Mouse (Mus musculus) kidney, embryonic 15.5 days (tissue): ENCODE data around the gene Il9r. TPM values are rescaled to one million over a fixed set of nuclear protein-coding genes. Genes with fewer than 3 reads are reported as not detected.

Source experiments
- ATAC-seq: fragments of 200-750 bp; cut with Nextera tagmentation; replicated peaks from 2 replicates; pipeline ENCODE4 v1.8.0; 2017; ENCODE audit warnings: moderate TSS enrichment; ENCODE audit not compliant: low FRiP score
- H3K27ac ChIP-seq: fragments of 300-500 bp; sonication (generic); 2 replicates; pipeline ENCODE4 v1.5.1; 2015; ENCODE audit warnings: mild to moderate bottlenecking, inconsistent platforms
- H3K27me3 ChIP-seq: fragments of 300-500 bp; sonication (generic); 2 replicates; pipeline ENCODE4 v1.6.1; 2015; ENCODE audit warnings: inconsistent platforms
- H3K36me3 ChIP-seq: fragments of 300-500 bp; sonication (generic); 2 replicates; pipeline ENCODE4 v1.6.1; 2015; ENCODE audit warnings: inconsistent platforms
- H3K4me1 ChIP-seq: fragments of 300-500 bp; sonication (generic); 2 replicates; pipeline ENCODE4 v1.6.1; 2015; ENCODE audit warnings: inconsistent platforms
- H3K4me2 ChIP-seq: fragments of 300-500 bp; sonication (generic); 2 replicates; pipeline ENCODE4 v1.6.1; 2015; ENCODE audit warnings: moderate library complexity, mild to moderate bottlenecking, inconsistent platforms
- H3K4me3 ChIP-seq: fragments of 300-500 bp; sonication (generic); replicated peaks from 2 replicates; pipeline ENCODE4 v1.5.1; 2015; ENCODE audit warnings: mild to moderate bottlenecking, inconsistent platforms
- H3K9ac ChIP-seq: fragments of 300-500 bp; sonication (generic); 2 replicates; pipeline ENCODE4 v1.6.1; 2015; ENCODE audit warnings: mild to moderate bottlenecking, inconsistent platforms
- H3K9me3 ChIP-seq: fragments of 300-500 bp; sonication (generic); replicated peaks from 2 replicates; pipeline ENCODE4 v1.6.1; 2016; ENCODE audit warnings: inconsistent platforms
- WGBS: fragments of 180-500 bp; shearing (Covaris S2); methylation state at CpG from one replicate; pipeline ENCODE4 v1.1.7; 2015; ENCODE audit warnings: mixed read lengths; 5-methylcytosine and 5-hydroxymethylcytosine counted together
- polyA plus RNA-seq: library from polyadenylated mRNA; unstranded; fragments of >200 nt; fragmentation: Nextera tagmentation; extraction: Ambion mirVana; gene quantifications from 2 replicates; pipeline ENCODE4 v1.2.1, GENCODE M21; 2015

Gene Il9r
- polyA plus RNA-seq, 1 experiment from 2014 or later, result not detected

DNA sequence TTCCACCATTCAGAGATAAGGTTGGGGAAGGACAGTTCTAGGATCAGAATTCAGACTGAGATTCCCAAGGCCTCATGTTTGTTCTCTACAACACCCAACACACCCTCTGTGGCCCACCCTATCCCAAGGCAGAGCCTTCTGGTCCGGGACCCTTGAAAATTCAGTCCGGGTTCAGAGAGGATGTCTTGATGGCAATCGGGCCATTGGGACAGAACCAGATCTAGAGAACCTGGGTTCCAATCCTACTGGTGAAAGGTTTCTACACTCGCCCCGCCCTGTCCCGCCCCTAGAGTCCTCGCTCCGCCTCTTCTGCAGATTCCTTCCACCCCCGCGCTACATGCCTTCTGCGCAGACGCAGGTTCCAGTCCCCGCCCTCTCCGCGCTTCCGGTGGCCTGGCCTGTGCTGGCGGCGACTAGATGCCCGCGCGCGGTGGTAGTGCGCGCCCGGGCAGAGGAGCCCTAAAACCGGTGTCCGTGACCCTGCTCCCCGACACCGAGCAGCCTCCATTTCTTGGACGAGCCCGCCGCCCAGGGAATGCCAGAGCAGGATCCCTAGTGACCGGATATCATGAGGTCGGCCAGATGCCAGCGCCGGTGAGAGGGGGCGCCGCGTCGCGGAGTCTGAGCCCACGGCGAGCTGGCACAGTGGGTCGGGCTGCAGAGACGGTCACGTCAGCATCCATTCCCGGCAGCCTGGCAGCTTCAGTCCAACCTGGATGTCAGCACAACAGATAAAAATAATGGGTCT, 26.2 kb upstream of the Il9r start, which contains the start of gene Mpg:
Gene Mpg, plus strand, starts transcription at position 382 of the 748 bp plus-strand sequence.
- H3K9me3 ChIP-seq, result no peaks in the 10 kb centered on the region
- peak within 1 kb of the TSS; percentile 76 for H3K9ac ChIP-seq
- H3K36me3 ChIP-seq, result peaks cover 29% of the 10 kb centered on the region
- peak; percentile 76 for ATAC-seq
- H3K4me3 ChIP-seq, result peak within 1 kb of the TSS; percentile 79
- peak within 1 kb of the TSS; percentile 92 for H3K27ac ChIP-seq
- peak within 1 kb of the TSS; percentile 81 for H3K4me2 ChIP-seq
- no peaks in the 10 kb centered on the region for H3K27me3 ChIP-seq
- peaks cover 61% of the 10 kb centered on the region for H3K4me1 ChIP-seq
- 4% methylated on average over 47 of the region's 47 CpGs for WGBS

DNA sequence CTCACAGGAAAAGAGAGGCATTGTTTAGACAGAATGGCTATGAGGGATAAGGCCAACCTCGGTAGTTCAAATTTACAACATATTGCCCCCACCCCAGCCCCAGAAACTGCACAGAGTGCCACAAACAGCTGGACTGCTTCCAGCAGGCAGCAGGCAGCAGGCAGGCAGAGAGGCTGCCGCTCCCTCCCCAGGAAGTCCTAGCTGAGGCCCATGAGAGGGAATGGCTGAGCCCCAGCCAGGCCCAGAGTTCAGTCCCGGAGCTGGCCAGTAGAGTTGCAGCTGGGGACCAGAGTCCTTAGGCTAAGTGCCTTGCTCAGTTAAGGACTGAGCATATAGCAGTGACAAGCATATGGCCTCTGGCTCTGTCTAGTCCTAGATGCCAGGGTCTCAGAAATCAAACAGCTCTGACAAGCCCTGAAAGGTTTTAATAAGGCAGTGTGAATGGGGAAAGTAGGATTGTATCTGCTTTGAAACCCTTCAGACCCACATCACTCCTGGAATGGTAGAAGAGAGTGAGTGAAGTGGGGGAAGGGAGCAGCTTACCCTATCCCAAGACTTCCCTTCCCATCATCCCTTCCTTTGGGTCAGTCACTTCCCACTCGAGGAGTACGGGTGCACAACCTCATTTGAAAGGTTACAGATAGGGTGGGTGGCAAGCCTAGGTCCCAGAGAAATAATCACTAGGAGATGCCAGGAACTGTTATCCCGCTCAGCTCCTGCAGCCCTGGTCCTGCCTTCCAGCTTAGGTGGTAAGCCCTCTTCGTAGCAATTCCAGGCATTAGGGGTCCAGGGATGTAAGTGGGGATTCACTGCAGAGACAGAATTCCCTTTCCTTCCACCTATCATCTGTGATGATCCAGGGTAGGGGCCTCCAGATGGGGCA, 25.4 kb upstream of the Il9r start:
- peaks cover 21% of the 10 kb centered on the region for H3K36me3 ChIP-seq
- H3K27me3 ChIP-seq, result no peaks in the 10 kb centered on the region
- 49% methylated on average over 7 of the region's 7 CpGs for WGBS
- no peaks in the 10 kb centered on the region for H3K9me3 ChIP-seq
- no peak overlapping the region for H3K9ac ChIP-seq
- H3K4me1 ChIP-seq, result peaks cover 69% of the 10 kb centered on the region
- H3K4me3 ChIP-seq, result no peak overlapping the region
- H3K4me2 ChIP-seq, result peak overlapping the region; percentile 81
- no peak for ATAC-seq
- peak overlapping the region; percentile 92 for H3K27ac ChIP-seq

DNA sequence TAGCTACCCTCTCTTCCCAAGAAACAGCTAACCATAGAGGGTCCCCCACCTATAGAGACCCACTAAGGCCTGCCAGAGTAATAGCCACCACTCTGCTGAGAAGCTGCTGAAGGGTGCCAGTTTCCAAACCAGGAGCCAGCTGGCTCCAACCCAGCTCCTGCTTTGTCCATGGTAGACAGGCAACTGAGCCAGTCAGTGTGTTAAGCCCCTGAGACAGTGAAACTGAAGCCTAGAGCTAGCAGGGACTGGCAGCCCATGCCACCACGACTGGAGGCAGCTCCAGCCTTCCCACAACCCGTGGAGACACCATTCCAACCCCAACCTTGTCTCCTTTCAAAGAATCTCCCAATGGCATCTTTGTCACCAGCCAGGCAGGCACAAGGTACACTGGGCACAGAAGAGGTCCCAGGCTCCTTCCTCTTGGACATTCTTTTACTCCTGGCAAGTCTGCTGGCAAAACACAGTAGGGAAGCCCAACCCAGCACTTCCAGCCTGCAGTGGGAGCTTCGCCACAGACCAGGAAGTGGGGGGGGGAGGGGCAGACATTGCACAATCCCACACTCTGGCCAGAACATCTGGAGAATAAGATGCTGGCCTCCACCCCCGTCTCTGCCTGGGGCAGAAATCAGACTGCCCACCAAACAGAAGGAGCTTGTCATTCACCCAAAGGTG, 24.5 kb upstream of the Il9r start:
- Histone ChIP-seq H3K27me3 (no peaks in the 10 kb centered on the region), H3K9me3 (no peaks in the 10 kb centered on the region), H3K4me3 (no peak overlapping the region), H3K36me3 (peaks cover 12% of the 10 kb centered on the region), H3K4me2 (peak overlapping the region; percentile 17), H3K27ac (peak overlapping the region; percentile 92), H3K9ac (no peak overlapping the region), H3K4me1 (peaks cover 78% of the 10 kb centered on the region)
- WGBS, result 24% methylated on average over 4 of the region's 4 CpGs
- ATAC-seq, result no peak

DNA sequence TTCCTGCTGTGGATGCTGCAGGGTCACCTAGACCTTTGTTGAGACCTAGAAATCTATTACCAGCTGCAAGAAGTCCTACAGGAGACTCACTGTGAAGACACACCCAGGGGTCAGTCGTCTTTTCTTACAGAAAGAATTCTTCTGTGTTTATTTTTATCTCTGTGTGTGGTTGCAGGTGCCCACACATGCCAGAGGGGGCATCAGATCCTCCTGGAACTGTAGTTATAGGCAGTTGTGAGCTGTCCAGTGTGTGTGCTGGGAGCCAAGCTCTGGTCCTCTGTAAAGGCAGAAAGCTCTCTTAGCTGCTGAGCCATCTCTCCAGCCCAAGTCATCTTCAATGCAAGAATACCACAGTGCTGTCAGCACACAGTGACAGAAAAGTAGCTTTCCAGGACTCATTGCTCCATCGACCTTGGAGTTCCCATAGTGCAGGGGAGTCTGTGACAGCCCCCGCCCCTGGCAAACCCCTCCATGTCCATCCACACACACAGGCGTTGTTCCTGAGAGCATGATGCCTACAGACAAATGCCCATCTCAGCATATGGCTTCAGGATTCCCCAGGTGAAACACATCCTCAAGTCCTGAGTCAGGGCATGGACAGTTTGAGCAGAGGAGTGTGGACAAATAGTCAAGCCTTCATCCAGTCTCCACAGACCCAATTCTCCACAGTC, 23.4 kb upstream of the Il9r start:
- 69% methylated on average over 4 of the region's 4 CpGs for WGBS
- H3K27ac ChIP-seq, result peak overlapping the region; percentile 98; the same call in 1 of the 2 replicates
- H3K9me3 ChIP-seq, result no peaks in the 10 kb centered on the region
- H3K36me3 ChIP-seq, result peaks cover 2% of the 10 kb centered on the region
- peaks cover 88% of the 10 kb centered on the region for H3K4me1 ChIP-seq
- H3K27me3 ChIP-seq, result no peaks in the 10 kb centered on the region
- no peak for ATAC-seq
- no peak overlapping the region for H3K4me2 ChIP-seq
- H3K9ac ChIP-seq, result no peak overlapping the region
- no peak overlapping the region for H3K4me3 ChIP-seq

DNA sequence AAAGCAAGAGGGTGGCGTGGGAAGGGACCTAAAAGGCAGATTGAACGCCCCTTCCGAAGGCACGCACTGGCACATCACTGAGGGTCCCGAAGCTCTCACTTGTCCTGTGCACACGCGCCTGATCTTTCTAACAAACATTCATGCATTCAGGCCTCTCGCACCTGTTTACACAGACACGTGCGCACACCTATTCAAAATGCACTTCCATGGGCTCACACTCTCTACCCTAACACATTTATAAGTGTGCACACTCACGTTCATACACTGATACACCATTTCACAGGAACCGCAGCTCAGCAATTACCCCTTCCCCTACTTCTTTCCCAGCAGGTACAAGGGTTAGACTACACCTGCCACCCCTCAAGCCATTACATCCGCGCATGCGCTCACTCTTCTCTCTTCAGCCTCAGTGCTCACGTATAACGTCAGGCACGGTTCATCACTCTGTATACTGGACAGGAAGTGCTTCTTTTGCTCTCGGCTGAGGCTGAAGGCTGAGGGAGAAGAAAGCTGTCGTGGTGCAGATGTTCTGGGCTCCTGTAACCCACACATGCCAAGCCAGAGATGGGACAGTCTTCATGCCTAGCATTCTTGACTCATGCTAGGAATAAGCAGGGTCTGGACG, 22.6 kb upstream of the Il9r start:
- Histone ChIP-seq H3K4me1 (peaks cover 86% of the 10 kb centered on the region), H3K27ac (peak overlapping the region; percentile 98), H3K36me3 (no peaks in the 10 kb centered on the region; the same call in none of the 2 replicates), H3K9me3 (no peaks in the 10 kb centered on the region), H3K27me3 (no peaks in the 10 kb centered on the region), H3K4me2 (peak overlapping the region; percentile 92), H3K9ac (peak overlapping the region; percentile 93), H3K4me3 (peak overlapping the region; percentile 91)
- 4% methylated on average over 21 of the region's 21 CpGs for WGBS
- ATAC-seq, result no peak

DNA sequence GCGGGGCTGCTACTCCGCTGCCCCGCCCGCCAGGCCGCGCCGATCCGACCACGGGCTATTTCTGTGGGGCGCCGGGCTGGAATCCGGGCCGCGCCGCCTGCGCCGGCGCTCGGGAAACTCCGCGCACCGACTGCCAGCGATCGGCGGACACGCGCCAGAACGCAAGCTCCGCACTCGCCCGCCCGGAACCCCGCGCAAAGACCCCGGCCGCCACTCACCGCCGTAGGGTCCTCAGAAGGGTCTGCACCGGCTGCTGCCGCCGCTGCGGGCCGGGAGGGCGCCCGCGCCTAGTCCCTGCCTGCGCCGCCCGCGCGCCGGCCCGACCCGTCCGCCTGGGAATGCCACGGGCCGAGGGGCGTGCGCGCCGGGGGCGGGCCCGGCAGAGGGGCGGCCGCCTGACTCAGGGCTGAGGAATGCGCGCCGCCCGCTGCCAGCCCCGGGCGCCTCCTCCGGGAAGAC, 21.9 kb upstream of the Il9r start, which contains the start of gene Rhbdf1:
Gene Rhbdf1, minus strand, starts transcription at position 350 of the 459 bp plus-strand sequence.
- Histone ChIP-seq H3K27ac (peak within 1 kb of the TSS; percentile 98), H3K4me3 (peak within 1 kb of the TSS; percentile 91), H3K27me3 (no peaks in the 10 kb centered on the region), H3K4me2 (peak within 1 kb of the TSS; percentile 92), H3K4me1 (peaks cover 79% of the 10 kb centered on the region), H3K36me3 (no peaks in the 10 kb centered on the region; the same call in none of the 2 replicates), H3K9me3 (no peaks in the 10 kb centered on the region), H3K9ac (peak within 1 kb of the TSS; percentile 93)
- WGBS, result under 1% methylated on average over 71 of the region's 72 CpGs
- peak; percentile 57 for ATAC-seq

DNA sequence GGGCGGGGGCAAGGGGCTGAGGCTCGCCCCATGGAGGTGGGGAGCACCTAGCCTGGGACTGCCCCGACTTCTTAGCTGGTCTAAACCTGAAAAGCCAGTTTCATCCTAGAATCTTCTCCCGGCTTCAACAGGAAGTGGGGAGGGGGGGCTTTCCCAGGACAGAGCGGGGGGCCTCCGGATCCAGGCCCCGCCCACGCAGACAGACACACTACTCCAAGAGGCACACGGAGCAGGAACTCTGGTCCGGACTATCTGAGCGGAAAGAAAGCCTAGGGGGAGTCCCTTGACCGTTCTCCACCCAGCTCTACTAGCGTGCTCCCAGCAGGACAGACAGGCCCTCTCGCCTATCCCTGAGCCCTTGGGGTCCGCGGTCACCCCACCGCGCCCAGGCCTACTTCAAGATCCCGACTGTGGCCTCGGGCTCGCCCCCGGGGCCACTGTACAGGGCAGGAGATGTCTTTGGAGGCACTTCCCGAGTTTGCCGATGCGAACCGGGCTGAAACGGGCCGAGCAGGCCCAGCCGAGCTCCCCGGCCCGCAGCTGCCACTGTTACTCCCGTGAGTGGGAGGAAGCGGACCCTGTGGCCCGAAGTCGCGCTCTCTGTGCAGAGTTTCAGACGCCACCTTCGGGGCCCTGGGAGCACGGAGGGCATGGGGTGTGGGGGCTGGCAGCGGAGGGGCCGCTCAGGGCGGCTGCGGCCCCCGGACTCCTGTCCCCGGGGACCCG, 21.3 kb upstream of the Il9r start:
- peak overlapping the region; percentile 93 for H3K9ac ChIP-seq
- peaks cover 77% of the 10 kb centered on the region for H3K4me1 ChIP-seq
- H3K27ac ChIP-seq, result peak overlapping the region; percentile 98

DNA sequence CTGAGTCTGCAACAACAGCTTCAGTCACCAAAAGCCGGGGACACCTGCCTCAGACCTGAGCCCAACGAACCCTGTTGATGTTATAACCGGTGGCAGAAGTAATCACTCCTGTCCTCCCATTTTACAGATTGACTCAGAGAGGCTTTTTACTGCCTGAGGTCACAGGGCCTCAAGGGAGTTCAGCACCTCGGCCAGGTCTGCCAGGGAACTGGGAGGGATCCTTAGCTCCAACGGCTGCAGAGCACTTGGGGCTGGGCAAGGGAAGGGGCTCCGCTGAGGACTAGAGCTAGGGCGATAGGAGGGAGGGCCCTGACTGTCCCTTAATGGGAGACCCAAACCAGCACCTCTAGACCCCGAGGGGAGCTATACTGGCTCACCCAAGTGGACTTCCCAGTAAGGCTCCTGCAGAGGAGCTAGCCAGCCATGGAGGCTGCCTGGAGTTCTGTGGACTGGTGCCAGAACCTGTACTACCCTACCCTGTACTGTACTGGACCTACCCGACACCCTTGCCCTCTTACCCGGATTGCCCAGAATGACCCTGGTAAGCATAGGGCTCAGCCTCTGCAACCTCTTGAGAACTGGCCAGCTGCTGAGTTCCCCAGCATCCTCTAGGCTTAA, 20.6 kb upstream of the Il9r start:
- Histone ChIP-seq H3K9me3 (no peaks in the 10 kb centered on the region), H3K27me3 (no peaks in the 10 kb centered on the region), H3K4me3 (peak overlapping the region; percentile 91), H3K4me1 (peaks cover 70% of the 10 kb centered on the region), H3K4me2 (peak overlapping the region; percentile 92), H3K9ac (peak overlapping the region; percentile 93), H3K36me3 (peaks cover 5% of the 10 kb centered on the region), H3K27ac (peak overlapping the region; percentile 98)
- WGBS, result 37% methylated on average over 10 of the region's 10 CpGs
- ATAC-seq, result no peak

More for the DNA sequence above, 21.3 kb upstream of the Il9r start:
- Histone ChIP-seq H3K4me3 (peak overlapping the region; percentile 91), H3K36me3 (no peaks in the 10 kb centered on the region; the same call in none of the 2 replicates), H3K27me3 (no peaks in the 10 kb centered on the region), H3K4me2 (peak overlapping the region; percentile 92), H3K9me3 (no peaks in the 10 kb centered on the region)
- ATAC-seq, result peak; percentile 69
- WGBS, result under 1% methylated on average over 45 of the region's 46 CpGs

DNA sequence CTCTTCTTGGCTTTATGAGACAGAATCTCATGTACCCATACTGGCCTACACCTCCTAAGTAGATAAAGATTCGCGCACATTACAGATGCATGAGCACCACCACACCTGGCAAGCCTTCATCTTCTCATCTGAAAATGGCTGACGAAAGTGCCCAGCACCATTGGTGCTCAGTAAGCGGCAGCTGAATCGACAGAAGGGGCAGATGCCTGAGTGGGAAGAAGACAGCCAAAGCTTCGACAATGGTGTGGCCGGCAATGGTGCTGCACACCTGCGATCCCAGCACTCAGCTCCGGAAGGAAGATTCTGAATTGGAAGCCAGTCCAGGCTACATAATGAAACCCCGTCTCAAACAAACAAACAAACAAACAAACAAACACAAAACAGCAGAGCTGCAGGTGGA, 19.2 kb upstream of the Il9r start:
- Histone ChIP-seq H3K27me3 (no peaks in the 10 kb centered on the region), H3K4me3 (no peak overlapping the region), H3K4me1 (peaks cover 56% of the 10 kb centered on the region), H3K36me3 (peaks cover 18% of the 10 kb centered on the region), H3K9me3 (no peaks in the 10 kb centered on the region), H3K9ac (no peak overlapping the region), H3K27ac (no peak overlapping the region), H3K4me2 (no peak overlapping the region)
- 87% methylated on average over 10 of the region's 10 CpGs for WGBS
- ATAC-seq, result no peak

DNA sequence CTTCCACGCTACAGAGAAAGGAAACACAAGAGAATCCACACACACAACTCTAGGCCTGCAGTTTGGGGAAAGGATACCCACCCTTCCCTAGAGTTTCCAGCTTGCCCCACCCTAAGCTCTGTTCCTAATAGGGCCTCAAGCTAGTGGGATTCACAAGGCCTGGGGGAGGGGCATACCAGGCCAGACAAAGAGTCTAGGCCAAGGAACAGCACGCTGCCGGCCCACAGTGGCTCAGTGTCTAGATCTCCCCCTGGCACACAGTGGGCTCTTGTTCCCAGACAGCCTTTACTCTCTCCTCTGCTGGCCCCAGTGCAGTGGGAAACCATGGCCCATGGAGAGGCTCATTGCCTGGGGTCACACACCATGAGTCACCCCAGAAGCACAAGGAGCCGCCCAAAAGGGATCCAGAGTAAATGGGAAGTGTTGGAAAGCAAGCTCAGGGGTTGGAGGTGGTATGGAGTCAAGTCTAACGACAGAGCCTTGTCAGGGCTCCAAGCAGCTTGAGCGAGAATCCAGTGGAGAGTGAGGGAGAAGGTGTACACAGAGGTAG, 18.5 kb upstream of the Il9r start:
- H3K27me3 ChIP-seq, result no peaks in the 10 kb centered on the region
- no peak overlapping the region for H3K9ac ChIP-seq
- H3K36me3 ChIP-seq, result peaks cover 26% of the 10 kb centered on the region
- H3K9me3 ChIP-seq, result no peaks in the 10 kb centered on the region
- H3K27ac ChIP-seq, result no peak overlapping the region
- H3K4me2 ChIP-seq, result no peak overlapping the region
- ATAC-seq, result no peak
- H3K4me3 ChIP-seq, result no peak overlapping the region
- WGBS, result 57% methylated on average over 6 of the region's 6 CpGs
- H3K4me1 ChIP-seq, result peaks cover 49% of the 10 kb centered on the region
